Mouse (Mus musculus) stomach, postnatal 0 days (tissue): ENCODE measurements around the gene Crygb.

Source experiments
- CTCF ChIP-seq: IDR thresholded peaks from 2 replicates; pipeline ENCODE4 v1.5.1; 2016; ENCODE audit warnings: antibody characterized with exemption, low read depth, mild to moderate bottlenecking, moderate library complexity
- EP300 ChIP-seq: optimal IDR thresholded peaks from 2 replicates; pipeline ENCODE3; 2016; ENCODE audit warnings: antibody characterized with exemption

DNA sequence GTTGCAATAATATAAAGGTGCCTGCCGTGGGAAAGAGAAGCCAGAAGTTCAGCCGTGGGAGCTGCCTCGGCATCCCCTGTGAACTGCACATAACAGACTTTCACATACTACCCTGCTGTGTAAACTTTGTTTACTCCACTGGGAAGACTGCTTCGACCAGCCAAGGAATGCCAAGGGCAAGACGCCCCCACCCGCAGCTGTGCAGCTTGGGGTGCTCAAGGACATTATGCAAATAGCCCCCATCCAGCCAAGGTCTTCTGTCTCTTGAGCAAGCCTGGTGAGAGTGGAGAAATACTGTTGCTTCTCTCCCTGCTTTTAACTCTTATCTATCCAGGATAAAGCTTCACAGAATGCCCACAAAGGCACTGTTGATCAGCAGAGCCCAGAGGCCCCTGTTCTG is 41.3 kb downstream of the Crygb start:
- TF ChIP-seq CTCF (no peak), EP300 (no peak)
